Mouse (Mus musculus): ENCODE results near the gene Klf3. TPM values are rescaled to one million over a fixed set of nuclear protein-coding genes. Genes with fewer than 3 reads are reported as not detected.

Klf3 gene
- total RNA-seq (2015) (114 and 119 TPM in 2 replicates), total RNA-seq (2017) (43.4 and 55.4 TPM in 2 replicates)

- peak; percentile 77 for ATAC-seq (ENCODE audit: poor library complexity, severe bottlenecking)
Observed at GRCm38 (mm10) chr5:64802795-64803719, at the start of gene Klf3. TSS of gene Klf3 (plus strand) at chr5:64803388.

- no peak for ATAC-seq (ENCODE audit: poor library complexity, severe bottlenecking)
Observed at GRCm38 (mm10) chr5:64762295-64762694, 40.9 kb upstream of the Klf3 start.

- 0 out of 2 replicates have a peak, but pooled peaks have one; percentile 21 for ATAC-seq (ENCODE audit: poor library complexity, severe bottlenecking)
Observed at GRCm38 (mm10) chr5:64764452-64764851, 38.7 kb upstream of the Klf3 start.

GRCm38 (mm10) chr5:64765765-64766164, 37.4 kb upstream of the Klf3 start:
- no peak for ATAC-seq (ENCODE audit: poor library complexity, severe bottlenecking)

- ATAC-seq (ENCODE audit: poor library complexity, severe bottlenecking), result no peak
Observed at GRCm38 (mm10) chr5:64766626-64767025, 36.6 kb upstream of the Klf3 start.

- ATAC-seq (ENCODE audit: poor library complexity, severe bottlenecking), result no peak
Observed at GRCm38 (mm10) chr5:64771619-64772018, 31.6 kb upstream of the Klf3 start.

- ATAC-seq (ENCODE audit: poor library complexity, severe bottlenecking), result no peak
Observed at GRCm38 (mm10) chr5:64778211-64778610, 25.0 kb upstream of the Klf3 start.

- no peak for ATAC-seq (ENCODE audit: poor library complexity, severe bottlenecking)
Observed at GRCm38 (mm10) chr5:64779285-64779684, 23.9 kb upstream of the Klf3 start.

GRCm38 (mm10) chr5:64780778-64781177, 22.4 kb upstream of the Klf3 start:
- ATAC-seq (ENCODE audit: poor library complexity, severe bottlenecking), result peak; percentile 94

GRCm38 (mm10) chr5:64788175-64788574, 15.0 kb upstream of the Klf3 start:
- ATAC-seq (ENCODE audit: poor library complexity, severe bottlenecking), result no peak

- no peak for ATAC-seq (ENCODE audit: poor library complexity, severe bottlenecking)
Observed at GRCm38 (mm10) chr5:64798209-64798608, 5.0 kb upstream of the Klf3 start.

GRCm38 (mm10) chr5:64801545-64801944, 1.6 kb upstream of the Klf3 start:
- ATAC-seq (ENCODE audit: poor library complexity, severe bottlenecking), result no peak

- no peak for ATAC-seq (ENCODE audit: poor library complexity, severe bottlenecking)
Observed at GRCm38 (mm10) chr5:64802143-64802542, 1.0 kb upstream of the Klf3 start.

GRCm38 (mm10) chr5:64803720-64804462, 703 bp downstream of the Klf3 start:
- no peak for ATAC-seq (ENCODE audit: poor library complexity, severe bottlenecking)

- ATAC-seq (ENCODE audit: poor library complexity, severe bottlenecking), result no peak
Observed at GRCm38 (mm10) chr5:64805131-64805872, 2.1 kb downstream of the Klf3 start.

GRCm38 (mm10) chr5:64805873-64806505, 2.8 kb downstream of the Klf3 start:
- peak; percentile 38 for ATAC-seq (ENCODE audit: poor library complexity, severe bottlenecking)

GRCm38 (mm10) chr5:64806600-64806999, 3.4 kb downstream of the Klf3 start:
- no peak for ATAC-seq (ENCODE audit: poor library complexity, severe bottlenecking)

- no peak for ATAC-seq (ENCODE audit: poor library complexity, severe bottlenecking)
Observed at GRCm38 (mm10) chr5:64807159-64807558, 4.0 kb downstream of the Klf3 start.

- no peak for ATAC-seq (ENCODE audit: poor library complexity, severe bottlenecking)
Observed at GRCm38 (mm10) chr5:64807603-64808002, 4.4 kb downstream of the Klf3 start.
